Mouse (Mus musculus) layer of hippocampus, adult 2 months (tissue): ENCODE measurements around the gene Tex50. TPM values are rescaled to one million over a fixed set of nuclear protein-coding genes. Genes with fewer than 3 reads are reported as not detected.
"Not testable (repeated sequence)": the region's sequence is repeated elsewhere in the genome, so short reads cannot be mapped to it uniquely, and the experiment has no call there.

Experiments
- DNase-seq, 2 experiments: peaks; one replicate each; pipeline ENCODE4 v3.0.0; 2022; ENCODE audit warnings: low spot score in 2 of 2
- H3K27ac ChIP-seq: fragments of 200-600 bp; 2 replicates; pipeline ENCODE4 v1.8.1; 2022
- H3K4me3 ChIP-seq: fragments of 200-600 bp; 2 replicates; pipeline ENCODE4 v1.8.1; 2022; ENCODE audit warnings: mild to moderate bottlenecking
- CTCF ChIP-seq: fragments of 200-600 bp; conservative IDR thresholded peaks from 2 replicates; pipeline ENCODE4 v1.8.1; 2022; ENCODE audit warnings: antibody characterized with exemption, mild to moderate bottlenecking, moderate library complexity
- total RNA-seq, 2 experiments: library from RNA; stranded (reverse); gene quantifications; 2 replicates each; pipeline ENCODE4 v1.2.3; 2021

Tex50 gene
- total RNA-seq, 2 experiments from 2014 or later, result not detected

DNA sequence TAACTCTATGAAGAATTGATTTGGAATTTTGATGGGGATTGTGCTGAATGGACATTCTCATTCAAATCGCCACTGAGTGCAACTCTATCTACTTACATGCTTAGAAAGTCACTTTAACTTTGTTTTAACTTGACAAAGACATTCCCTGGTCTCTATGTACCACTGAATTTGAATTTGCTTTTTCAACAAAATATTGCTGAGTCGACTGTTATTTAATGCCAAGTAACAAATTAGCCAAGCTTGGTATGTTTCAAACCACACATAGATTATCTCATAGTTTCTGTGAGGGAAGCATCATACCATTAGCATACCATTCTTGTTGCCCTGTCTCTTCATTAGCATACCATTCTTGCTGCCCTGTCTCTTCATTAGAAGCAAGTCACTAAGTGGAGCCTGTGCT, 11.2 kb downstream of the Tex50 start:
- H3K4me3 ChIP-seq, result no peak overlapping the region
- DNase-seq, result no peak
- H3K27ac ChIP-seq, result no peak overlapping the region
- no peak for TF ChIP-seq CTCF

DNA sequence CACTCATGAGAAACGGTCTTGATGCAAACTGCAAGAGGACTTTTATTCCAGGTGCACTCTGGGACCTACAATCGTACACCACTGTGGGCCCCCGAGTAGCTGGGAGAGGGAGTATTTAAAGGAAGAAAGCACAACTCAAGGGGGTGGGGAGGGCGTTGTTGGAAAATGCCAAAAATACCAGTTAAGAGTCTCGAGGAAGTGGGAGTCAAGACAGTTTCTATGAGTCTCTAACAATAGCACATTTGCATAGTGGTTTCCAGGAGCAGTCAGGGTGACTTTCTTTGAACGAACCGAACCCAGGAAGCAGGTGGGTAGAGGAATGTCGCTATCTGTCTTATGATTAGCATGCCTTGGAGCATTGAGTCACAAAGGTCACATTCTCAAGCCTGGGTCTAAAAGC, 13.5 kb downstream of the Tex50 start:
- H3K4me3 ChIP-seq, DNase-seq, H3K27ac ChIP-seq: not testable (repeated sequence)

DNA sequence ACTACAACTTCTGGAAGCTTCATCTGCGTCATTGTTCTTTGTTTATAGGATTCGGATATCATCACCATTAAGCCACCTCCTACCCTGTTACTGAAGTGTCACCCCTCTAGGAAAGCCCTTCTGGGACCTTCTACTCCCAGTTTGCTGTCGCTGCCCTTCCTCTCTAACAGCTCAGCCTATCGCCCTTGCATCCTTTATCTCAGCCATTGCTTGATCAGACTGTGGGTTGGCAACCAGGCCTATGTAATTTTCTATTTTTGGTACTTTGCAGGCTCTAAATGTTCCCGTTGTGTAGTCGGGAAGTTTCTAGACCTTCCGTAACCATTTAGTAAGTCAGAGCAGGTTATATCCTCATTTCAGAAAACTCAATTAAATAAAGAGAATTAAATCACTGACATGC, 15.9 kb downstream of the Tex50 start:
- Histone ChIP-seq H3K4me3 (peak overlapping the region; percentile 76), H3K27ac (peak overlapping the region; percentile 89)
- TF ChIP-seq CTCF, result no peak
- no peak for DNase-seq

DNA sequence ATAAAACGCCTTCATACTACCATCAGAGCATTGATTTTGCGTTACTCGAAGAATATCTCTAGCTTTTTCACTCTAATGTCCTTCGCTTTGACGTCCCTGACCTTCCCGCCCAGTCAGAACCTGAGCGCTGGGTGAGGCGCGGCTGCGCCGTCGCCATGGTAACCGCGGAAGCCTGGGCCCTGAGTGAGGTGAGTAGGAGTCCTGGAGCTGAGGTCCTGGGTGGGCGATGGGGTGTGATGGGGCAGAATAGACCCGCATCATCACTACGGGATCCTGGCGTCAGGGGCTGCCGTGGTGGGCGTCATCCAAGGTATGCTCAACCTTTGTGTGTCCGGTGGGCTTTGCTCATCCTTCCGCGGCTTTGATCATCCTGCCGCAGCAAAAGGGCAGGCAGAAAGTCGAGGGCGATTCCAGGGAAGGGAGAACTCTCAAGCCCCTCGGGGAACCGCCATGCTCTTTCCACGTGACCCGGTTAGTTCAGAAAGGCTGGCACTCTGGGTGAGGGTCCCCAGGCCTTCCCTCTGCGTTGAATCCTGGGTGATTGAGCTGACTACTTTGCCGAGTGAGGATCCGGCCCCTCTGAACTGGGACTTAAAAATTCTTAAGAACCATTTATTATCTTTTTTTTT, 16.5 kb downstream of the Tex50 start, which contains the start of gene Ankrd45:
Gene Ankrd45 (plus strand): TSS at position 161 of the 629 bp plus-strand sequence.
- peak within 1 kb of the TSS; percentile 76 for H3K4me3 ChIP-seq

DNA sequence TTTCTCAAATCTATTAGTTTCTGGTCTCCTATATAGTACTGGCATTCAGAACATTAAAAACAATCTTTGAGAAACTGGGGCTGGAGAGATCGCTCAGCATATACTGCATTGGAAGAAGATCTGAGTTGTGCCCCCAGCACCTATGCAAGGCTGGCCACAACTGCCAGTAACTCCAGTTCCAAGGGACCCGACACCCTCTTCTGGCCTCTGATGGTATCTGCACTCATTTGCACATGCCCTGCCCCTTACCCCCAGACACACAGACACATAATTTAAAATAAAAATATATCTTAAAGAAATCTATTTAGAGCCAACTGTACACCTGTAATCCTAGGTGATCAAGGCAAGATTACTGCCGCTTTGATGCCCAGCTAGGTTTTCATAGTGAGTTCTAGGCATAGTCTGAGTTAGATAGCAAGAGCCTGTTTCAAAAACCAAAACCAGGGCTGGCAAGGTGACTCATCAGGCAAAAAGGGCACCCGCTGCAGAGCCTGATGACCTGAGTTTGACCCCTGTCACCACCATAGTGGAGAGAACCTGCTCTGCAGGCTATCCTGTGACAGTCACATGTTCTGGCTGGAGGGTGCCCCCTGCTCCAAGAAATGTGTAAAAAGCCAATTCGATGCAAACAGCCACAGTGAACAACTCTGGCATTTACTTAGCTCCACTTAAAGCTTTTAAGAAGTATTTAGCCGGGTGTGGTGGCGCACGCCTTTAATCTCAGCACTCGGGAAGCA, 18.9 kb downstream of the Tex50 start:
- no peak overlapping the region for H3K4me3 ChIP-seq
- peak; percentile 26 for TF ChIP-seq CTCF
- DNase-seq, result no peak

More for the DNA sequence above, 16.5 kb downstream of the Tex50 start, which contains the start of gene Ankrd45:
- H3K27ac ChIP-seq, result peak within 1 kb of the TSS; percentile 89
- peak; percentile 56 to 69 for DNase-seq
- TF ChIP-seq CTCF, result no peak

DNA sequence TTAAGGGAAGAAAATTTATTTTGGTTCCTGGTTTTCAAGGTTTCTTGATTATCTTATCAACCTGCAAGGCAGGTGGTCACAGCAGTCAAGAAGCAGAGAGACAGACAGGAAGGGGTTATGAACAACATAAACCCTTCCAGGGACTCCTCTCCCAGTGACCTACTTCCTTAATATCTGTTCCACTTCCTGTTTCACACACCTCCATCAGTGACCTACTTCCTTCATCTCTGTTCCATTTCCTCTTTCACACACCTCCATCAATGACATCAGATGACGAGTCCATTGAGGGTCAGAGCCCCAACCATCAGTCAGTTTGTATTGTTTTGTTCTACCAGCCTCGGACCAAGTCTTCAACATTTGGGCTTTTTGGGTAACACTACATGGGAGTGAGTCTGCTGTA, 19.6 kb downstream of the Tex50 start:
- Histone ChIP-seq H3K4me3 (no peak overlapping the region), H3K27ac (no peak overlapping the region)
- TF ChIP-seq CTCF, result no peak
- no peak for DNase-seq

More for the DNA sequence above, 18.9 kb downstream of the Tex50 start:
- no peak overlapping the region for H3K27ac ChIP-seq

DNA sequence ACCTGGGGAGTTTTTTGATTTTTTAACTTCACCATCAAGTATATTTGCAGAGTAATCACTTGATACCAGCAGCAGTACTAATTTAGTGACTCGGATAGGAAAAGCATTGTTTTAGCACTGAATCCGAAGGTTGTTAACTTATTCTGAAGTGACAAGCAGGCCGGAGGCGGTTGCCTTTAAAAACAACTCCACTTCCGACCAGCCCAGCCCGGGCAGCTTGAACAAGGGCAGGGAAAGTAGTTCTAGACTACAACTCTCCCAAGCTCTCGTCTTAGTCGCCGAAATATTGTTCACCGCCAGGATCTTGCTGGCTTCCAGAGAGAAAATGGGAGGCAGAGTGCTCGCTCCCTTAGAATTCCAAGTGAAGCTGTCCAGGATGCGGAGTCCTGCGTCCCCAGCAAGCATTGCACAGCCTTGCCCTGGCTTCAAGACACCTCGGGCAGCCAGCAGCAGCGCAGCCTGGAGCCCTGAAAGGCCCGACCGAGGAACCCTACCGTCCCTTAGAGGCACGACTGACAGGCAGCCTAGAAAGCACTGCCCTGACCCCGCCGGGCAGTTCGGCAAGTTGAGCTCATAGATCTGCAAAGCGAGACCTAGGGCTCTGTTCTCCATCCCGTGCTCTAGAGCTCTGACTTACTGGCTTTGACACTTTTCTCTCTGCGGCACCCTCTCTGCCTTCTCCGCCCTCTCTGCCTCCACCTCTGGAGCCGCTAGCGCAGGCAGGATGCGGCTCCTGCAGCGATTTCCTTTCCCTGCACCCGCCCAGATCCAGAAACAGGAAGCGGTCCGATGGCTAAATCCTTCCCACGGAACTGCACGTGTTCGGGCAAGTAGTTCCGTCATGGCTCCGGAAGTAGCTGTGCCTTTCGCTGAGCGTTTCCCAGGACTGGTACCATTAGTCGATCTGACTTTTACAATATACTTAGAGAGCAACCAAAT, 28.1 kb downstream of the Tex50 start, which contains the start of gene Klhl20:
Gene Klhl20 (minus strand): TSS at position 786 of the 939 bp plus-strand sequence.
- TF ChIP-seq CTCF, result peak; percentile 31
- peak within 1 kb of the TSS; percentile 88 for H3K27ac ChIP-seq
- peak within 1 kb of the TSS; percentile 73 for H3K4me3 ChIP-seq
- DNase-seq, result peak; percentile 93 to 95

DNA sequence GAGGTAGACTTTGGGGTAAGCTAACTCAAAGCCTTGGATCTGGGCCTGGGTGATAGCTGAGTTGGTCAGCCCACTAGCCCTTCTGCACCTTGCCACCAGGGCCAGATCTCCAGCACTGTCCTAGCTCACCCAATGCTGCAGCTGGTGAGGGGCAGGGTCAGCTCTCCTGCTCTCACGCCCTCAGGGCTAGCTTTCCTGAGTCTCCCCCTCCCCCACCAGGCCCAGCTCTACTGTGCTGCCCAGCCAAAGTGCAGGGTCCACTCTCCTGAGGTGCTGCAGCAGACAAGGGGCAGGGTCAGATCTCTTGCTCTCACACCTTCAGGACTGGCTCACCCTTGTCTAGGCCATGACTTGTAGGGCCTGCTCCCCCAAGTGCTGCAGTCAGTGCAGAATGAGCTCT, 32.7 kb downstream of the Tex50 start:
- no peak for TF ChIP-seq CTCF
- DNase-seq, result no peak
- no peak overlapping the region for H3K27ac ChIP-seq
- H3K4me3 ChIP-seq, result no peak overlapping the region

DNA sequence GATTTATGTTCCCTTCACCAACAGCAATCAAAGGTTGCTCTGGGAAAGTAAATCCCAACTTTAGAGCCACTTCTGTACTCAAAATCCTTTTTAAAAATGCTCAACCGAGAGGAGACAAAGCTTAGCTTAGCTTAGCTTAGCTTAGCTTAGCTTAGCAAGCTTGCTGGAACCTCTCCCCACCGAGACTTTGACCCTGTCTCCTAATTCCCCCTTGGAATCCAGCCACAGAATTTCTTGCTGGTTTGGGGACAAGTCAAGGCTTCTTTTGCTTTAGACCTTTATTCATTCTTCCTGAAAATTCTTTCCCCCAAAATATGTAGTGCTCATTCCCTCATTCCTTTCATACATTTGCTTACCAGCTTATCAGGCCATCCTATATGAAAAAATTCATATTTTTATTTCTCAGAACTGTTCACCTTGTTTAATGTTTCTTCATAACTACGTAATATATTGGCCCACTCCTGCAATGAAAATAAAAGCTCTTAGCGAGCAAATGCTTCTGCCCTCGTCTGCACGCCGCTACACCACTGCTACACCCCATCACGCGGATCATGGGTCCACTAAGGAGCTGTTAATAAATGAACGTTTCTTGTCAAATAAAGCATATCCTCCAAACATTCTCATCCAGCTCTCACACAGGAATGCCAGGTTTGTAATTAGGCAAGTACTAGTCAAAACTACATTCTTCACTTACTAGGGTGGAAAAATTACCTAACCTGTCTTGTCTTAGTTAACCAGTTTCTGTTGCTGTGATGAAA, 36.3 kb downstream of the Tex50 start:
- Histone ChIP-seq H3K4me3 (no peak overlapping the region), H3K27ac (no peak overlapping the region)
- no peak for DNase-seq
- TF ChIP-seq CTCF, result no peak

DNA sequence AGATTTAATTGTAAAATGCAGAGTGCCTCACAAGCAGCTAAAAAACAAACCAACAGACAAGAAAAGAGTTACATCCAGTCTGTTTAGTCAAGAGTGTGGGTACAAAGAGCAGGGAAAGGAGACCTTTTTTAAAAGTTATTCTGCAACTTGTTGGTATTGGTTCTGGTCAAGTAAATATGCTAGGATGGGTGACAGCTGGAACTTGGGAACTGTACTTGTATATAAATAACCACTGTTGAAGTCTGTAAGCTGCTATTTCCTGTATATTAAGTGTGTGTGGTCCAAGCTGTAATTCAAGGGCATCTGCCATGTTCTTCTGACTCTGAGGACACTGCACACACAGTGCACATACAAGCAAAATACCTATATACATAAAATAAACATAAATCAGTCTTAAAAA, 44.5 kb downstream of the Tex50 start:
- Histone ChIP-seq H3K27ac (no peak overlapping the region; the same call in 1 of the 2 replicates), H3K4me3 (no peak overlapping the region)
- DNase-seq, result no peak
- TF ChIP-seq CTCF, result no peak

DNA sequence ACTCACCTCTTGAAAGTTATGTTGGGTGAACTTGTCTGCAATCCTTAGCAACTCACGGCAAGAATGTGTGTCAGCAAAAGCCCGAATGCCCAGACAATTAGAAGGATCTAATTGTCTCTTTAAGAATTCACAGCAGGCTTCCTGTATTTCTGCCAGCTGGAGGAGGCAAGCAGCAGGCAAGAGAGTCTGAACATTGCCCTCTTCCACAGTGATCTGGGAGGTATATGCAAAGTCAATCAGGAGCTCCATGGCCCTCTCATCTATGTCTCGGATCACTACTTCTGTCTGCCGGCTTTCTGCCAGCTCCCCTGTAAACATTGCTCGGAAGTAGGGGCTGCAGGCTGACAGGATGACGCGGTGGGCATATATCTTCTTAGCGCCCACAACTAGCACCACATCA, 49.9 kb downstream of the Tex50 start:
- H3K4me3 ChIP-seq, result no peak overlapping the region
- no peak overlapping the region for H3K27ac ChIP-seq
- no peak for DNase-seq
- no peak for TF ChIP-seq CTCF

Other genes with a start within 250 kb of the Tex50 start
- under 1 TPM; 0.44 to 0.49 TPM for gene Serpinc1, start 180.7 kb downstream of the Tex50 start, total RNA-seq
- 10 to 100 TPM; 17.5 to 20.1 TPM for gene Zbtb37, start 124.5 kb downstream of the Tex50 start, total RNA-seq
- 10 to 100 TPM; 24.1 to 25.0 TPM for gene Dars2, start 88.7 kb downstream of the Tex50 start, total RNA-seq
- 1 to 10 TPM; 1.3 to 1.8 TPM for gene Cenpl, start 88.6 kb downstream of the Tex50 start, total RNA-seq
- gene Klhl20, start 27.8 kb downstream of the Tex50 start, total RNA-seq, result 10 to 100 TPM; 16.3 to 17.3 TPM
- gene Ankrd45, start 16.6 kb downstream of the Tex50 start, total RNA-seq, result 10 to 100 TPM; 44.7 to 54.3 TPM
- gene Prdx6, start 91.9 kb upstream of the Tex50 start, total RNA-seq, result 100 to 1,000 TPM; 328 to 335 TPM
- gene Tnfsf4, start 236.1 kb upstream of the Tex50 start, total RNA-seq, result not detected